Mouse (Mus musculus) embryonic facial prominence, embryonic 10.5 days (tissue): ENCODE results near the gene Bahcc1. TPM values are rescaled to one million over a fixed set of nuclear protein-coding genes. Genes with fewer than 3 reads are reported as not detected.

ENCODE experiments used
- DNase-seq: peaks from one replicate; pipeline ENCODE4 v3.0.0-alpha.2; 2017; ENCODE audit warnings: low spot score
- H3K27ac ChIP-seq: fragments of 300-500 bp; sonication (generic); replicated peaks from 2 replicates; pipeline ENCODE4 v1.5.1; 2016; ENCODE audit warnings: mild to moderate bottlenecking
- H3K27me3 ChIP-seq: fragments of 300-500 bp; sonication (generic); replicated peaks from 2 replicates; pipeline ENCODE4 v1.6.1; 2016; ENCODE audit warnings: low read depth, mild to moderate bottlenecking; ENCODE audit not compliant: poor library complexity, severe bottlenecking
- H3K36me3 ChIP-seq: fragments of 300-500 bp; sonication (generic); replicated peaks from 2 replicates; pipeline ENCODE4 v1.6.1; 2016; ENCODE audit warnings: mild to moderate bottlenecking, moderate library complexity
- H3K4me1 ChIP-seq: fragments of 300-500 bp; sonication (generic); 2 replicates; pipeline ENCODE4 v1.6.1; 2016
- H3K4me3 ChIP-seq: fragments of 300-500 bp; sonication (generic); 2 replicates; pipeline ENCODE4 v1.5.1; 2016; ENCODE audit warnings: mild to moderate bottlenecking, moderate library complexity
- H3K9me3 ChIP-seq: fragments of 300-500 bp; sonication (generic); 2 replicates; pipeline ENCODE4 v1.6.1; 2016; ENCODE audit warnings: mild to moderate bottlenecking
- WGBS: fragments of 180-500 bp; shearing (Covaris S2); methylation state at CpG from one replicate; pipeline ENCODE4 v1.1.7; 2016; 5-methylcytosine and 5-hydroxymethylcytosine counted together
- polyA plus RNA-seq: library from polyadenylated mRNA; unstranded; fragments of >200 nt; fragmentation: Nextera tagmentation; extraction: Ambion mirVana; gene quantifications from 2 replicates; pipeline ENCODE4 v1.2.1, GENCODE M21; 2016

Bahcc1 gene
- polyA plus RNA-seq, 1 experiment from 2014 or later, result 18.4 TPM

DNA sequence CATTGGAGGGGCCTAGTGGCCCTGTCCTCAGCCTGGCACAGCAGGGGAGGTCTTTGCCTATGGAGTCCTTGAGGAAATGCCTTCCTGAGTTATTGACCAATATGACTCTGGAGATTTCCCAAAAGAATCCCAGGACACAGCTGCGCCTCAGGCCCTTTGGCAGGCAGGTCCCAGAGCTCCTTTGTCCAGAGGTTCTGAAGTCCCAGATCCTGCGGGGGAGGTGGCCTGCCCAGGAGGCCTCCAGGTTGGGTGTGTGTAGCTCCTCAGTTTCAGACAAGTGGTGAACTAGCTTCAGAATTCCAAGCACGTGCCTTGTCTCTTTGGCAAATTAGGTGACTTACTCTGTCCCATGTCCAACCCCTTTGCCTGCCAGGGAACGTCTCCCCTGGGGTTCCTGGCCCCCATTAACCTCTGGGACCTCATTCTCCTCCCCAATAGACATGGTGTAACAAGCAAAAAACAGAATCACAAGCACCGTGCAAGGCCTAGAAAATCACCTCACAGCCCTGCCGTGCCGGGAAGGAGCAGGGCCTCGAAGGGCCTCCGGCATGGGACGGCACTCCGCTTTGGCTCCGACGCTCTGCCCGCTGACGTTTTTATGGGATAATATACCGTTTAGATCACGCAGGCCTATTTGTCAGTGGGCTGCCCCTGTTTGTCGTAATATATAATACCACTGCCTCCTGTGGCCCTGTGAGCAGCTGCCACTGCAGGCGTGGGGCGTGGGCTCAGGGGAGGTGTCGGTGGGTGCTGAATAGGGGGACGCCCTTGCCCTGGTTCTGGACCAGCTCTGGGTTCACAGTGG, 10.2 kb downstream of the Bahcc1 start:
- no peak for DNase-seq
- Histone ChIP-seq H3K4me1 (peaks cover 98% of the 10 kb centered on the region), H3K36me3 (peaks cover 34% of the 10 kb centered on the region), H3K9me3 (no peaks in the 10 kb centered on the region), H3K4me3 (peak overlapping the region; percentile 85), H3K27ac (peak overlapping the region; percentile 100), H3K27me3 (no peaks in the 10 kb centered on the region)
- WGBS, result 51% methylated on average over 22 of the region's 22 CpGs

- Histone ChIP-seq H3K9me3 (no peaks in the 10 kb centered on the region), H3K4me1 (peaks cover 98% of the 10 kb centered on the region), H3K27ac (peak overlapping the region; percentile 100), H3K36me3 (peaks cover 40% of the 10 kb centered on the region), H3K27me3 (no peaks in the 10 kb centered on the region), H3K4me3 (peak overlapping the region; percentile 85)
- WGBS, result 35% methylated on average over 6 of the region's 6 CpGs
- no peak for DNase-seq
Measured at GRCm38 (mm10) chr11:120243531-120243820, 10.7 kb downstream of the Bahcc1 start.

DNA sequence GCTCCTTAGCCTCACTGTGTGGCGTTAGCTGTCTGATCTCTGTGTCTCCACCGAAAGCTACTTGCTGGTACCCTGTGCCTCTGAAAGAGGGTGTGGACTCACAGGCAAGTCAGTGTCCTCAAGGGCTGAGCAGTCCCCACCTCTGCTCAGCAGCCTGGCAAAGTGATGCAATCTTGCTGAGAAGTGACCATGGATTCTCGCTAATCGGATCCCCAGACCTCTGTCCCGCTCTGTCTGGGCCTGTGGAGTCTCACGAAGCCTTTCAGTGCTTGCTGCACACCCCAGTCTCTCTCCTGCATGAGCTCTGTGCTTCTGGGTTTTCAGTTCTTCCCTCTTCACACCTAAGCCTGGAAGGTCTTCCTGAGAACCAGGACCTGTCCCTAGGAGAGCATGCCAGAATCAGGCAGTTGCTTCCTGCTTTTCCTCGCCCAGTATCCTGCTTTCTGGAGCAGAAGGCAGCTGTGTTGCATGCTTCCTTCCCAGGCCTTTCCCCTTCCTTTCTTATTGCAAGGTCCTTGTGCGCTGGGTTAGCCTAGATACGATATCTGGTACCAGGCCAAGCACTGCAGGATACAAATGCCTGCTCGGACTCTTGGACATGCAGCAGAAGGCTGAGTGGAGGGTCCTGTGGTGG, 15.5 kb downstream of the Bahcc1 start:
- WGBS, result 86% methylated on average over 10 of the region's 10 CpGs
- H3K4me1 ChIP-seq, result peaks cover 97% of the 10 kb centered on the region
- no peak overlapping the region for H3K4me3 ChIP-seq

DNA sequence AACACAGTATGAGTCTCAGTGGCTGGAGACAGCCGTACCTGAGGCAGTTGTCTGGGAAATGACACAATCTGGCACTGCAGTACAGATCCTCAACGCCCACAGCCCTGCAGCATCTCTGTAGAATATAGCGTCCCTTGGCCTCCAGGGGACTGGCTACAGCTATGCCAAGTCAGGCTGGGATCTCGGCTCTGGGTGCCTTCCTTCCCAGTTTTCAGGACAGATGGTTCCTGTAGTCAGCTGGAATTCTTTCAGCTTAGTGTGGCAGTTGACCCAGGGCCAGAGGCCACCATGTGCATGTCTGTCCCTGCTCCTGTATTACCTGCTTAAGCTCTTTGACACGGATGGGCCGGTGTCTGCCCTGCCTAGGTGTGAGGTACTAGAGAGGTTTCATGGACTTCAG, 16.2 kb downstream of the Bahcc1 start:
- H3K4me1 ChIP-seq, result peaks cover 97% of the 10 kb centered on the region
- no peak for DNase-seq
- 82% methylated on average over 6 of the region's 6 CpGs for WGBS
- 0 out of 2 replicates have a peak overlapping the region, but pooled peaks have one; percentile 8 for H3K27ac ChIP-seq
- H3K36me3 ChIP-seq, result peaks cover 82% of the 10 kb centered on the region
- H3K27me3 ChIP-seq, result no peaks in the 10 kb centered on the region
- no peak overlapping the region for H3K4me3 ChIP-seq
- H3K9me3 ChIP-seq, result no peaks in the 10 kb centered on the region

More for the DNA sequence above, 15.5 kb downstream of the Bahcc1 start:
- H3K9me3 ChIP-seq, result no peaks in the 10 kb centered on the region
- no peaks in the 10 kb centered on the region for H3K27me3 ChIP-seq
- peaks cover 80% of the 10 kb centered on the region for H3K36me3 ChIP-seq
- peak overlapping the region; percentile 8; the same call in 1 of the 2 replicates for H3K27ac ChIP-seq
- no peak for DNase-seq

- no peaks in the 10 kb centered on the region for H3K9me3 ChIP-seq
- 68% methylated on average over 18 of the region's 18 CpGs for WGBS
- peak overlapping the region; percentile 70 for H3K27ac ChIP-seq
- peaks cover 98% of the 10 kb centered on the region for H3K4me1 ChIP-seq
- H3K4me3 ChIP-seq, result peak overlapping the region; percentile 37; the same call in 1 of the 2 replicates
- H3K27me3 ChIP-seq, result no peaks in the 10 kb centered on the region
- peaks cover 74% of the 10 kb centered on the region for H3K36me3 ChIP-seq
- no peak for DNase-seq
Measured at GRCm38 (mm10) chr11:120250991-120251949, 18.5 kb downstream of the Bahcc1 start.

- H3K27me3 ChIP-seq, result no peaks in the 10 kb centered on the region
- H3K27ac ChIP-seq, result peak overlapping the region; percentile 70
- DNase-seq, result no peak
- no peaks in the 10 kb centered on the region for H3K9me3 ChIP-seq
- H3K4me1 ChIP-seq, result peaks cover 98% of the 10 kb centered on the region
- peak overlapping the region; percentile 37 for H3K4me3 ChIP-seq
- WGBS, result 48% methylated on average over 6 of the region's 6 CpGs
- H3K36me3 ChIP-seq, result peaks cover 77% of the 10 kb centered on the region
Measured at GRCm38 (mm10) chr11:120251950-120252308, 19.2 kb downstream of the Bahcc1 start.

DNA sequence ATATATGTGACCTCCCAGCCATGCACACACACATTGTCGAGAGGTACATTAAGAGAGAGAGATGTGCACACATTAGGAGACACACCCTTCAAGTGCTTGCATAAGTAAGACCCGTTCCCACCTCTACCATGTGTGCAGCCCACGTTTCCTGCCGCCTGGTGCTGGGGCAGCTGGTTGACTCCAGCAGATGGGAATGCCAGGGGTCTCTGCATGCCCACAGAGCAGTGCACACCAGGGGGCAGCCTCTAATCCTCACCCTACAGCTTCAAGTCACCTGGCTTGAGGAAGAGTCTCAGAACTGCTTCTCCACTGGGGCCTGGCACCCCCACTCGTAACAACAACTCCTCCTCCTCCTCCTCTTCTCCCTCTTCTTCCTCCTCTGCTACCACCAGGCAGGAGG, 19.7 kb downstream of the Bahcc1 start:
- Histone ChIP-seq H3K9me3 (no peaks in the 10 kb centered on the region), H3K27ac (peak overlapping the region; percentile 70), H3K4me3 (peak overlapping the region; percentile 37), H3K27me3 (no peaks in the 10 kb centered on the region), H3K4me1 (peaks cover 98% of the 10 kb centered on the region), H3K36me3 (peaks cover 81% of the 10 kb centered on the region)
- 26% methylated on average over 5 of the region's 5 CpGs for WGBS
- DNase-seq, result no peak

GRCm38 (mm10) chr11:120252843-120253645, 20.3 kb downstream of the Bahcc1 start:
- Histone ChIP-seq H3K27ac (peak overlapping the region; percentile 70), H3K4me3 (peak overlapping the region; percentile 37), H3K27me3 (no peaks in the 10 kb centered on the region), H3K4me1 (peaks cover 98% of the 10 kb centered on the region), H3K9me3 (no peaks in the 10 kb centered on the region), H3K36me3 (peaks cover 79% of the 10 kb centered on the region)
- DNase-seq, result no peak
- WGBS, result 45% methylated on average over 12 of the region's 12 CpGs

GRCm38 (mm10) chr11:120253646-120254315, 21.0 kb downstream of the Bahcc1 start:
- 85% methylated on average over 13 of the region's 13 CpGs for WGBS
- no peaks in the 10 kb centered on the region for H3K27me3 ChIP-seq
- no peaks in the 10 kb centered on the region for H3K9me3 ChIP-seq
- peaks cover 98% of the 10 kb centered on the region for H3K4me1 ChIP-seq
- no peak for DNase-seq
- no peak overlapping the region for H3K4me3 ChIP-seq
- peaks cover 73% of the 10 kb centered on the region for H3K36me3 ChIP-seq
- peak overlapping the region; percentile 70 for H3K27ac ChIP-seq

- no peaks in the 10 kb centered on the region for H3K9me3 ChIP-seq
- H3K27me3 ChIP-seq, result no peaks in the 10 kb centered on the region
- no peak for DNase-seq
- H3K4me1 ChIP-seq, result peaks cover 98% of the 10 kb centered on the region
- H3K27ac ChIP-seq, result peak overlapping the region; percentile 61
- H3K4me3 ChIP-seq, result no peak overlapping the region
- WGBS, result 67% methylated on average over 11 of the region's 11 CpGs
- H3K36me3 ChIP-seq, result peaks cover 73% of the 10 kb centered on the region
Measured at GRCm38 (mm10) chr11:120254420-120254819, 21.7 kb downstream of the Bahcc1 start.

- no peak for DNase-seq
- H3K27me3 ChIP-seq, result no peaks in the 10 kb centered on the region
- H3K4me3 ChIP-seq, result 0 out of 2 replicates have a peak overlapping the region, but pooled peaks have one; percentile 21
- H3K4me1 ChIP-seq, result peaks cover 100% of the 10 kb centered on the region
- peak overlapping the region; percentile 61 for H3K27ac ChIP-seq
- H3K9me3 ChIP-seq, result no peaks in the 10 kb centered on the region
- WGBS, result 87% methylated on average over 6 of the region's 6 CpGs
- H3K36me3 ChIP-seq, result peaks cover 75% of the 10 kb centered on the region
Measured at GRCm38 (mm10) chr11:120255038-120255437, 22.3 kb downstream of the Bahcc1 start.
